7 mouse cellular contexts compared by ENCODE assay signal in the genomic region with DNA sequence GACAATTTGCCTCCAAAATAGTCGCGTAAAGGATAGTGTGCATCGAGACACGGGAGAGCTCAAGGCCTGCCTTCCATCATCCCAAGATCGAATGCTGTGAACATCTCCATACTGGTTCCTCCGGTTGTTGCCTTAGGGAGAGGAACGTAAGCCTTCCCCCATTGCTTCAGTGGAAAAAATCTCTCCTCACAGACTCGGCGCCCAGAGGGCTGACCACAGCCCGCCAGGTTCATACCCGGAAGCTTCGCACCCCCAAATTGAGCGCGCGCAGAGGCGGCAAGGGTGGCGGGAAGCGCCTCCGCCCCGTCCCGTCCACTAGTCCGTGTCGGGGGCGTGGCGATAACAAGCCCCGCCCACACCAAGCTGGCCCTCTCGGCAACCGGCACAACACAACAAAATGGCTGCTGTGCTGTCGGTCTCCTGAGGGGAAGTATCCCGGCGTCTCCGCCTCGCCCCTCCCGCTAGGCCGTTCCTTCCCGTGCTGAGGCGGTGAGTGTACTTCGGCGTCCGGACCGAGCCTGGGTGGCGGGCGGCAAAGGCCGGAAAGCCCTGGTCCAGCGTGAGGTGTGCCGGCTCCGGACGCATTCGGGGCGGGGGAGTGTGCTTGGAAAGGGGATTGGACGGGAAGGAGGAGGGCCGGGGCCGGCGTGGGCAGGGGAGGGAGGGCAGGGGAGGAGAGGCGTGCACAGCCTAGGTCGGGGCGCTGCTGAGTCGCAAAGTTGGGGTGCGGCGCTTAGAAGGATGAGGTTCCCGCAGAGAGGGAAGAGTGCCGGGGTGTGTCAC. TPM values are rescaled to one million over a fixed set of nuclear protein-coding genes. Genes with fewer than 3 reads are reported as not detected.
DNase-seq lines count a peak whose midpoint lies in the region; ATAC-seq and TF ChIP-seq lines count a peak whose summit lies in the region.

Cntrl (plus strand) TSS at position 352 of the 783 bp plus-strand sequence.

- peak; percentile 97 for DNase-seq in adrenal gland, postnatal 14 days
- DNase-seq in embryonic facial prominence, embryonic 11.5 days (ENCODE audit: low spot score): peak; percentile 94
- DNase-seq in heart, adult 11 months: peak; percentile 100
- DNase-seq in kidney, adult 2 months: peak; percentile 97
- peak; percentile 88 to 97 for DNase-seq in spleen, adult 2 months (ENCODE audit: low read depth in 1 of 2, low spot score in 2 of 2)

- TF ChIP-seq CTCF in kidney, adult 2 months (conservative IDR thresholded peaks at IDR 0.05; ENCODE audit: insufficient read depth, insufficient read length, low read depth, low read length): no peak
- TF ChIP-seq CTCF in spleen, adult 2 months (IDR thresholded peaks at IDR 0.05; ENCODE audit: extremely low read depth, insufficient read depth, insufficient read length, insufficient replicate concordance): no peak

- H3K4me2 ChIP-seq in embryonic facial prominence, embryonic 11.5 days (ENCODE audit: low read depth, low read length): peak within 1 kb of the TSS; percentile 81
- H3K4me2 ChIP-seq in limb, embryonic 12.5 days: peak within 1 kb of the TSS; percentile 67
- H3K4me2 ChIP-seq in midbrain, embryonic 15.5 days: peak within 1 kb of the TSS; percentile 69

- no peaks in the 10 kb centered on the region for H3K27me3 ChIP-seq in embryonic facial prominence, embryonic 11.5 days (ENCODE audit: control insufficient read depth, insufficient read depth, low read length)
- H3K27me3 ChIP-seq in kidney, adult 2 months (replicated peaks; ENCODE audit: control insufficient read depth, insufficient read depth, low read length): no peaks in the 10 kb centered on the region
- H3K27me3 ChIP-seq in limb, embryonic 12.5 days: no peaks in the 10 kb centered on the region
- no peaks in the 10 kb centered on the region for H3K27me3 ChIP-seq in midbrain, embryonic 15.5 days (replicated peaks)
- H3K27me3 ChIP-seq in spleen, adult 2 months (ENCODE audit: control insufficient read depth, insufficient read depth, low read length): no peaks in the 10 kb centered on the region

- H3K9me3 ChIP-seq in embryonic facial prominence, embryonic 11.5 days (replicated peaks; ENCODE audit: control insufficient read depth, low read length): no peaks in the 10 kb centered on the region
- no peaks in the 10 kb centered on the region for H3K9me3 ChIP-seq in limb, embryonic 12.5 days
- H3K9me3 ChIP-seq in midbrain, embryonic 15.5 days: no peaks in the 10 kb centered on the region

- H3K36me3 ChIP-seq in embryonic facial prominence, embryonic 11.5 days (replicated peaks; ENCODE audit: control insufficient read depth, insufficient read depth, low read depth, low read length): no peaks in the 10 kb centered on the region
- no peaks in the 10 kb centered on the region for H3K36me3 ChIP-seq in kidney, adult 2 months (ENCODE audit: control insufficient read depth, insufficient read depth, low read length)
- no peaks in the 10 kb centered on the region for H3K36me3 ChIP-seq in limb, embryonic 12.5 days
- no peaks in the 10 kb centered on the region for H3K36me3 ChIP-seq in midbrain, embryonic 15.5 days (replicated peaks)
- peaks cover 2% of the 10 kb centered on the region; the same call in 1 of the 2 replicates for H3K36me3 ChIP-seq in spleen, adult 2 months (ENCODE audit: control insufficient read depth, insufficient read depth, low read length)

- H3K9ac ChIP-seq in embryonic facial prominence, embryonic 11.5 days (replicated peaks; ENCODE audit: low read length): peak within 1 kb of the TSS; percentile 85
- H3K9ac ChIP-seq in limb, embryonic 12.5 days (replicated peaks): peak within 1 kb of the TSS; percentile 81
- H3K9ac ChIP-seq in midbrain, embryonic 15.5 days: peak within 1 kb of the TSS; percentile 82

- ATAC-seq in embryonic facial prominence, embryonic 11.5 days (replicated peaks; ENCODE audit: insufficient number of reproducible peaks, low FRiP score, low TSS enrichment, low read depth): peak; percentile 98
- ATAC-seq in limb, embryonic 12.5 days (ENCODE audit: insufficient number of reproducible peaks, insufficient read depth, low FRiP score, low TSS enrichment, low read depth): peak; percentile 95
- ATAC-seq in midbrain, embryonic 15.5 days (replicated peaks): peak; percentile 97

- 0 out of 2 replicates have a peak within 1 kb of the TSS, but pooled peaks have one; percentile 20 for H3K27ac ChIP-seq in embryonic facial prominence, embryonic 11.5 days (replicated peaks; ENCODE audit: low read depth, low read length)
- H3K27ac ChIP-seq in kidney, adult 2 months (ENCODE audit: insufficient read depth, low read depth, low read length): peak within 1 kb of the TSS; percentile 81
- peak within 1 kb of the TSS; percentile 84 for H3K27ac ChIP-seq in limb, embryonic 12.5 days
- peak within 1 kb of the TSS; percentile 92 for H3K27ac ChIP-seq in midbrain, embryonic 15.5 days
- peak within 1 kb of the TSS; percentile 90 for H3K27ac ChIP-seq in spleen, adult 2 months (ENCODE audit: insufficient read depth, low read length)

- peak within 1 kb of the TSS; percentile 74 for H3K4me3 ChIP-seq in embryonic facial prominence, embryonic 11.5 days (ENCODE audit: low read depth, low read length)
- H3K4me3 ChIP-seq in kidney, adult 2 months (ENCODE audit: insufficient read depth, low read depth, low read length): peak within 1 kb of the TSS; percentile 86
- peak within 1 kb of the TSS; percentile 80 for H3K4me3 ChIP-seq in limb, embryonic 12.5 days (replicated peaks)
- H3K4me3 ChIP-seq in midbrain, embryonic 15.5 days: peak within 1 kb of the TSS; percentile 92
- peak within 1 kb of the TSS; percentile 73 for H3K4me3 ChIP-seq in spleen, adult 2 months (ENCODE audit: extremely low read depth, insufficient read depth, insufficient read length)

- no peaks in the 10 kb centered on the region for H3K4me1 ChIP-seq in embryonic facial prominence, embryonic 11.5 days (ENCODE audit: control insufficient read depth, insufficient read depth, low read length)
- peaks cover 4% of the 10 kb centered on the region; the same call in 1 of the 2 replicates for H3K4me1 ChIP-seq in kidney, adult 2 months (ENCODE audit: control insufficient read depth, insufficient read depth, low read length)
- H3K4me1 ChIP-seq in limb, embryonic 12.5 days (replicated peaks): peaks cover 3% of the 10 kb centered on the region; the same call in 1 of the 2 replicates
- H3K4me1 ChIP-seq in midbrain, embryonic 15.5 days: peaks cover 11% of the 10 kb centered on the region
- H3K4me1 ChIP-seq in spleen, adult 2 months (ENCODE audit: control insufficient read depth, insufficient read depth, insufficient read length): peaks cover 2% of the 10 kb centered on the region

- no peak for TF ChIP-seq POLR2A in kidney, adult 2 months (IDR thresholded peaks at IDR 0.05; ENCODE audit: low read depth, low read length)
- TF ChIP-seq POLR2A in spleen, adult 2 months (IDR thresholded peaks at IDR 0.05; ENCODE audit: low read depth, low read length): peak; percentile 30

- under 1% methylated on average over 61 of the region's 62 CpGs for WGBS in embryonic facial prominence, embryonic 11.5 days
- WGBS in kidney, adult 2 months: under 1% methylated on average over 62 of the region's 62 CpGs
- WGBS in limb, embryonic 12.5 days: under 1% methylated on average over 62 of the region's 62 CpGs
- WGBS in midbrain, embryonic 15.5 days: under 1% methylated on average over 62 of the region's 62 CpGs
- 1% methylated on average over 59 of the region's 62 CpGs for WGBS in spleen, adult 2 months

RNA-seq across cellular contexts. Expression of gene Cntrl, which starts in this region (rescaled TPM):
- total RNA-seq in adrenal gland, postnatal 14 days (2021): 17.1 and 22.0 TPM in 2 replicates
- polyA plus RNA-seq in embryonic facial prominence, embryonic 11.5 days (2014; fragmentation: Nextera tagmentation; extraction: Ambion mirVana): 31.3 and 32.7 TPM in 2 replicates
- polyA plus RNA-seq in kidney, adult 2 months (2012; rRNA removed): 5.5 and 7.2 TPM in 2 replicates
- 32.0 and 34.5 TPM in 2 replicates for polyA plus RNA-seq in limb, embryonic 12.5 days (2016; fragmentation: Nextera tagmentation; extraction: Ambion mirVana)
- polyA plus RNA-seq in midbrain, embryonic 15.5 days (2015; fragmentation: Nextera tagmentation; extraction: Ambion mirVana): 10.5 and 10.8 TPM in 2 replicates
- 19.7 and 21.6 TPM in 2 replicates for polyA plus RNA-seq in spleen, adult 2 months (2012; rRNA removed)

Comparison
In these comparisons a context has a peak if more than half of its experiments do, and no peak if none do; other contexts are left out.
1. Peak in every context shown above with its lines: DNase-seq, ATAC-seq, H3K4me3 ChIP-seq and H3K27ac ChIP-seq.
2. H3K27ac ChIP-seq: peak in every context shown above with its lines; median percentile 92 in midbrain, embryonic 15.5 days; 90 in spleen, adult 2 months; 84 in limb, embryonic 12.5 days; 81 in kidney, adult 2 months; 20 in embryonic facial prominence, embryonic 11.5 days.